Mouse (Mus musculus) CH12.LX (cell line): ENCODE results near the gene Prkaa1. TPM values are rescaled to one million over a fixed set of nuclear protein-coding genes. Genes with fewer than 3 reads are reported as not detected.

Experiments
- DNase-seq: peaks from one replicate; pipeline ENCODE4 v3.0.0-alpha.2; 2013; ENCODE audit errors: extremely low read depth
- H3K27ac ChIP-seq: 2 replicates; pipeline ENCODE4 v1.5.1; 2012; ENCODE audit warnings: low read depth, mild to moderate bottlenecking, control low read depth, moderate library complexity; ENCODE audit not compliant: insufficient read depth
- H3K27me3 ChIP-seq: replicated peaks from 2 replicates; pipeline ENCODE3; 2012; ENCODE audit warnings: inconsistent platforms
- H3K36me3 ChIP-seq, 2 experiments: replicated peaks in 1 of 2; 2 replicates each; pipeline versions ENCODE3 to v1.6.1; 2012; ENCODE audit warnings: inconsistent platforms in 1 of 2, low read length in 1 of 2, mild to moderate bottlenecking in 1 of 2, mixed read lengths in 1 of 2, moderate library complexity in 1 of 2; ENCODE audit not compliant: control insufficient read depth in 1 of 2, insufficient read depth in 1 of 2
- H3K4me1 ChIP-seq, 2 experiments: 2 replicates each; pipeline ENCODE4 v1.6.1; 2012; ENCODE audit warnings: inconsistent platforms in 1 of 2, moderate library complexity in 1 of 2; ENCODE audit not compliant: insufficient read depth in 2 of 2, control insufficient read depth in 1 of 2
- H3K4me2 ChIP-seq: 2 replicates; pipeline ENCODE4 v1.6.1; 2012; ENCODE audit warnings: low read depth, mild to moderate bottlenecking, control low read depth; ENCODE audit not compliant: poor library complexity, insufficient read depth, severe bottlenecking
- H3K4me3 ChIP-seq, 3 experiments: fragments of 150-350 bp in 1 of 3; sonication (generic) in 1 of 3; replicated peaks in 1 of 3; 2 replicates each; pipeline versions ENCODE3 to v1.5.1; 2011 to 2012; ENCODE audit warnings: low read depth in 2 of 3, low read length in 2 of 3, mild to moderate bottlenecking in 2 of 3, moderate library complexity in 2 of 3, control low read depth in 1 of 3, improper control_type of control experiment in 1 of 3, inconsistent platforms in 1 of 3, mixed read lengths in 1 of 3; ENCODE audit not compliant: poor library complexity in 1 of 3
- H3K79me2 ChIP-seq: replicated peaks from 2 replicates; pipeline ENCODE4 v1.6.1; 2012; ENCODE audit warnings: mild to moderate bottlenecking, moderate library complexity; ENCODE audit not compliant: control insufficient read depth, poor library complexity, insufficient read depth, severe bottlenecking; ENCODE audit errors: extremely low read depth
- H3K9ac ChIP-seq: 2 replicates; pipeline ENCODE4 v1.6.1; 2012; ENCODE audit warnings: low read depth, mild to moderate bottlenecking, control low read depth, moderate library complexity; ENCODE audit not compliant: insufficient read depth
- H3K9me3 ChIP-seq: replicated peaks from 2 replicates; pipeline ENCODE3; 2012; ENCODE audit warnings: low read length, inconsistent platforms, mixed read lengths
- BHLHE40 ChIP-seq: IDR thresholded peaks from 2 replicates; pipeline ENCODE4 v1.6.1; 2011; ENCODE audit warnings: mild to moderate bottlenecking, low read depth, low read length, improper control_type of control experiment
- CHD1 ChIP-seq: IDR thresholded peaks from 2 replicates; pipeline ENCODE4 v1.6.1; 2012; ENCODE audit warnings: low read depth, low read length, improper control_type of control experiment, inconsistent platforms
- CHD2 ChIP-seq: IDR thresholded peaks from 2 replicates; pipeline ENCODE4 v1.6.1; 2011; ENCODE audit warnings: low read length, improper control_type of control experiment
- CTCF ChIP-seq, 2 experiments: IDR thresholded peaks in 1 of 2; conservative IDR thresholded peaks in 1 of 2; 2 replicates each; pipeline ENCODE4 v1.5.1; 2011 to 2012; ENCODE audit warnings: low read depth in 2 of 2, low read length in 2 of 2, improper control_type of control experiment in 1 of 2, inconsistent platforms in 1 of 2, mild to moderate bottlenecking in 1 of 2, moderate library complexity in 1 of 2
- E2F4 ChIP-seq: IDR thresholded peaks from 2 replicates; pipeline ENCODE4 v1.6.1; 2011; ENCODE audit warnings: low read depth, low read length, improper control_type of control experiment; ENCODE audit not compliant: insufficient replicate concordance
- ELF1 ChIP-seq: IDR thresholded peaks from 2 replicates; pipeline ENCODE4 v1.6.1; 2014; ENCODE audit warnings: low read depth, mild to moderate bottlenecking, inconsistent platforms, low read length, improper control_type of control experiment
- EP300 ChIP-seq: IDR thresholded peaks from 2 replicates; pipeline ENCODE4 v1.6.1; 2011; ENCODE audit warnings: low read length, improper control_type of control experiment
- ETS1 ChIP-seq: conservative IDR thresholded peaks from 2 replicates; pipeline ENCODE4 v1.6.1; 2012; ENCODE audit warnings: low read depth, mild to moderate bottlenecking, inconsistent platforms, low read length, improper control_type of control experiment, moderate library complexity
- GABPA ChIP-seq: IDR thresholded peaks from 2 replicates; pipeline ENCODE4 v1.6.1; 2012; ENCODE audit warnings: low read depth, low read length, improper control_type of control experiment, inconsistent platforms; ENCODE audit not compliant: insufficient replicate concordance
- HCFC1 ChIP-seq: IDR thresholded peaks from 2 replicates; pipeline ENCODE4 v1.6.1; 2012; ENCODE audit warnings: low read depth, mild to moderate bottlenecking, inconsistent platforms, low read length, improper control_type of control experiment
- IRF4 ChIP-seq: IDR thresholded peaks from 2 replicates; pipeline ENCODE4 v1.6.1; 2014; ENCODE audit warnings: low read depth, mild to moderate bottlenecking, inconsistent platforms, low read length, improper control_type of control experiment
- JUN ChIP-seq: IDR thresholded peaks from 2 replicates; pipeline ENCODE4 v1.6.1; 2011; ENCODE audit warnings: low read depth, mild to moderate bottlenecking, low read length, improper control_type of control experiment, moderate library complexity; ENCODE audit not compliant: insufficient read depth
- JUND ChIP-seq: conservative IDR thresholded peaks from 2 replicates; pipeline ENCODE4 v1.6.1; 2011; ENCODE audit warnings: low read depth, low read length, improper control_type of control experiment
- KAT2A ChIP-seq: IDR thresholded peaks from 2 replicates; pipeline ENCODE4 v1.6.1; 2012; ENCODE audit warnings: low read length, improper control_type of control experiment, inconsistent platforms; ENCODE audit not compliant: insufficient replicate concordance
- MAFK ChIP-seq: IDR thresholded peaks from 2 replicates; pipeline ENCODE4 v1.6.1; 2011; ENCODE audit warnings: low read length, improper control_type of control experiment; ENCODE audit not compliant: insufficient replicate concordance
- MAX ChIP-seq: IDR thresholded peaks from 2 replicates; pipeline ENCODE4 v1.6.1; 2011; ENCODE audit warnings: low read length, improper control_type of control experiment
- MAZ ChIP-seq: IDR thresholded peaks from 2 replicates; pipeline ENCODE4 v1.6.1; 2012; ENCODE audit warnings: low read depth, mild to moderate bottlenecking, inconsistent platforms, low read length, improper control_type of control experiment, moderate library complexity
- MEF2A ChIP-seq: IDR thresholded peaks from 2 replicates; pipeline ENCODE4 v1.6.1; 2014; ENCODE audit warnings: low read depth, mild to moderate bottlenecking, inconsistent platforms, low read length, improper control_type of control experiment, borderline replicate concordance
- MXI1 ChIP-seq: IDR thresholded peaks from 2 replicates; pipeline ENCODE4 v1.6.1; 2011; ENCODE audit warnings: mild to moderate bottlenecking, low read depth, low read length, improper control_type of control experiment
- MYC ChIP-seq: IDR thresholded peaks from 2 replicates; pipeline ENCODE4 v1.6.1; 2011; ENCODE audit warnings: low read depth, mild to moderate bottlenecking, improper control_type of control experiment, low read length
- NELFE ChIP-seq: IDR thresholded peaks from 2 replicates; pipeline ENCODE4 v1.6.1; 2011; ENCODE audit warnings: low read depth, low read length, improper control_type of control experiment
- NRF1 ChIP-seq: IDR thresholded peaks from 2 replicates; pipeline ENCODE4 v1.6.1; 2014; ENCODE audit warnings: low read depth, mild to moderate bottlenecking, inconsistent platforms, low read length, improper control_type of control experiment, moderate library complexity
- PAX5 ChIP-seq: IDR thresholded peaks from 2 replicates; pipeline ENCODE4 v1.6.1; 2012; ENCODE audit warnings: low read length, inconsistent platforms, mixed read lengths
- POLR2A ChIP-seq: IDR thresholded peaks from 2 replicates; pipeline ENCODE4 v1.6.1; 2011; ENCODE audit warnings: low read depth, mild to moderate bottlenecking, improper control_type of control experiment, low read length
- POLR2AphosphoS2 ChIP-seq: IDR thresholded peaks from 2 replicates; pipeline ENCODE4 v1.6.1; 2011; ENCODE audit warnings: low read depth, low read length, improper control_type of control experiment
- RAD21 ChIP-seq: IDR thresholded peaks from 2 replicates; pipeline ENCODE4 v1.6.1; 2011; ENCODE audit warnings: low read depth, mild to moderate bottlenecking, low read length, improper control_type of control experiment, moderate library complexity
- RCOR1 ChIP-seq: conservative IDR thresholded peaks from 2 replicates; pipeline ENCODE4 v1.6.1; 2012; ENCODE audit warnings: low read depth, mild to moderate bottlenecking, inconsistent platforms, low read length, improper control_type of control experiment
- SIN3A ChIP-seq: IDR thresholded peaks from 2 replicates; pipeline ENCODE4 v1.6.1; 2012; ENCODE audit warnings: low read length, improper control_type of control experiment, inconsistent platforms
- SMC3 ChIP-seq: IDR thresholded peaks from 2 replicates; pipeline ENCODE4 v1.6.1; 2011; ENCODE audit warnings: low read depth, low read length, improper control_type of control experiment
- TBP ChIP-seq: conservative IDR thresholded peaks from 2 replicates; pipeline ENCODE4 v1.6.1; 2011; ENCODE audit warnings: low read depth, low read length, improper control_type of control experiment
- TCF12 ChIP-seq: IDR thresholded peaks from 2 replicates; pipeline ENCODE4 v1.6.1; 2014; ENCODE audit warnings: low read depth, mild to moderate bottlenecking, inconsistent platforms, low read length, improper control_type of control experiment
- UBTF ChIP-seq: IDR thresholded peaks from 2 replicates; pipeline ENCODE4 v1.6.1; 2012; ENCODE audit warnings: low read depth, mild to moderate bottlenecking, inconsistent platforms, low read length, improper control_type of control experiment, moderate library complexity
- USF1 ChIP-seq: IDR thresholded peaks from 2 replicates; pipeline ENCODE4 v1.6.1; 2014; ENCODE audit warnings: low read depth, mild to moderate bottlenecking, inconsistent platforms, low read length, improper control_type of control experiment
- USF2 ChIP-seq: conservative IDR thresholded peaks from 2 replicates; pipeline ENCODE4 v1.6.1; 2011; ENCODE audit warnings: low read depth, low read length, improper control_type of control experiment
- ZC3H11A ChIP-seq: IDR thresholded peaks from 2 replicates; pipeline ENCODE4 v1.6.1; 2012; ENCODE audit warnings: low read depth, mild to moderate bottlenecking, inconsistent platforms, low read length, improper control_type of control experiment
- ZKSCAN1 ChIP-seq: IDR thresholded peaks from 2 replicates; pipeline ENCODE4 v1.6.1; 2012; ENCODE audit warnings: low read depth, inconsistent platforms, low read length, improper control_type of control experiment, borderline replicate concordance
- ZMIZ1 ChIP-seq: IDR thresholded peaks from 2 replicates; pipeline ENCODE4 v1.6.1; 2012; ENCODE audit warnings: low read depth, mild to moderate bottlenecking, inconsistent platforms, low read length, improper control_type of control experiment
- ZNF384 ChIP-seq: IDR thresholded peaks from 2 replicates; pipeline ENCODE4 v1.6.1; 2012; ENCODE audit warnings: low read depth, low read length, improper control_type of control experiment, inconsistent platforms
- dilution Hi-C: fragments of 300-500 bp; cut with MboI; formaldehyde crosslinking; loops from 2 replicates; pipeline ENCODE4 v1.14.3; 2020; ENCODE audit warnings: low sequenced_read_pairs; ENCODE audit not compliant: extremely low pct_unique_long_range_greater_than_20kb, extremely low pct_ligation_motif_present
- in situ Hi-C: fragments of 300-500 bp; cut with MboI; formaldehyde crosslinking; loops from 3 replicates; pipeline ENCODE4 v1.14.3; 2019; ENCODE audit warnings: low sequenced_read_pairs, low pct_ligation_motif_present, low pct_unique_long_range_greater_than_20kb, mixed read lengths
- polyA plus RNA-seq: library from polyadenylated mRNA; unstranded; fragments of >175 nt; gene quantifications from 2 replicates; pipeline ENCODE4 v1.2.1, GENCODE M21; 2012; ENCODE audit warnings: low read depth; ENCODE audit not compliant: insufficient read length
- total RNA-seq, 2 experiments: library from RNA; depleted of rRNA; stranded (reverse); fragments of 300-350 nt in 1 of 2; fragments of >200 nt in 1 of 2; gene quantifications; 2 replicates each; pipeline ENCODE4 v1.2.3; 2012 to 2014

Gene Prkaa1
- total and polyA plus RNA-seq, 3 experiments: 12.6 to 25.4 (median 21.2) TPM

DNA sequence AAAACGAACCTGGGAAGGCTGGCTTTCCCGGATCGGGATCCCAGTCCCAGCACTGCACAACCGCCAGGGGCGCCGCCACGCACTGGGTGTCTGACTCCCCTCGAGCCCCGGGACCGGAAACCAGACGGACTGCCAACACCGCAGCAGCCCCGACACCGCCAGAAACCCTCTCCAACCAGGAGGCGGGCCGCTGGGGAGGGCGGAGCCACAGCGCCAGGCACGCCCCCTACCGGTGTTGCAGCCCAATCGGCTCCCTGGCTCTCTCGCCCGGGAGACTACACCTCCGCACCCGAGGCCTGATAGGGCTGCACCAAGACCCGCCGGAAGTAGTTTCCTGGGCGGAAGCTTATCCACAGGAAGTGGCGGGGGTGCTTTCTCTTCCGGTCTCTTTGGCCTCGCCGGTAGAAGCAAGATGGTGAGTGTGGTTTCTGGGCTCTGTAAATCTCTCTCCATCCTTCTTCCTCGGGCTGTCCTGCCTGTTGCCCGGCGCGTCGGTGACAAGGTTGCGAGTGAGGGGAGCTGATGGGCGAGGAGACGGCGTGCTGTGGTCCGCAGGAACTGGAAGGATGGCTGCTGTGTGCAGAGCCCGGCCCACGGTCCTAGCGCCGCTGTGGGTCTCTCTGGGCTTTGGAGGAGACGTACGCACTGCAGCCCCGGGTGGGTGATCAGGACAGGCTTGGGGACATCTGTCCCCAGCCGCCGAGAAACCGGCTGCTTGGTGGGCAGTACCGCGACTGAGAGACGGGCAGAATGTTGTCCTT, 27.2 kb upstream of the Prkaa1 start, which contains the start of gene Rpl37:
TSS of gene Rpl37 (plus strand) at position 376 of the 761 bp plus-strand sequence.
- H3K4me3 ChIP-seq: peak within 1 kb of the TSS; percentile 78 to 94 (median 87)
- peak within 1 kb of the TSS; percentile 96 for H3K9ac ChIP-seq
- peak; percentile 97 for DNase-seq
- H3K9me3 ChIP-seq: no peaks in the 10 kb centered on the region
- peaks cover 39 to 42% of the 10 kb centered on the region in 2 experiments for H3K36me3 ChIP-seq
- peak within 1 kb of the TSS; percentile 88 for H3K4me2 ChIP-seq
- peaks cover 3 to 32% of the 10 kb centered on the region in 2 experiments; a peak in 2 of 4 replicates for H3K4me1 ChIP-seq
- H3K27me3 ChIP-seq: no peaks in the 10 kb centered on the region
- TF ChIP-seq KAT2A (peak; percentile 92; the same call in 1 of the 2 replicates), MYC (peak; percentile 97), IRF4 (peak; percentile 80; the same call in 1 of the 2 replicates), ZKSCAN1 (no peak), JUND (no peak), MAFK (no peak), RCOR1 (0 out of 2 replicates have a peak, but pooled peaks have one; percentile 53), EP300 (no peak), ETS1 (peak; percentile 43), RAD21 (no peak; the same call in 1 of the 2 replicates), ZMIZ1 (peak; percentile 90), ZC3H11A (no peak), POLR2AphosphoS2 (peak; percentile 93), UBTF (peak; percentile 48; the same call in 1 of the 2 replicates), MXI1 (peak; percentile 84; the same call in 1 of the 2 replicates), USF1 (no peak), USF2 (no peak), SMC3 (peak; percentile 15; the same call in 1 of the 2 replicates), E2F4 (no peak), HCFC1 (peak; percentile 94), CTCF (conservative IDR thresholded peaks at IDR 0.05 in 1 of 2, IDR thresholded peaks at IDR 0.05 in 1 of 2; ENCODE audit: low read depth in 2 of 2, low read length in 2 of 2) (peak in 1 of 2 experiments; percentile 66; a peak in 3 of 4 replicates), GABPA (no peak; the same call in 1 of the 2 replicates), MEF2A (peak; percentile 56), NRF1 (peak; percentile 52), ZNF384 (no peak), TBP (peak; percentile 93), JUN (no peak), ELF1 (peak; percentile 94), MAX (peak; percentile 93), CHD1 (no peak), MAZ (peak; percentile 78; the same call in 1 of the 2 replicates), POLR2A (peak; percentile 92), TCF12 (peak; percentile 95), BHLHE40 (peak; percentile 54; the same call in 1 of the 2 replicates), NELFE (peak; percentile 96), PAX5 (no peak), SIN3A (peak; percentile 78), CHD2 (peak; percentile 81)
- in situ Hi-C loops (loop anchor here (25.0 kb wide), 1 partner anchor 1079 kb away; the partner anchor contains the start of gene Oxct1), dilution Hi-C loops (no loop called here)
- peaks cover 35% of the 10 kb centered on the region for H3K79me2 ChIP-seq
- H3K27ac ChIP-seq: peak within 1 kb of the TSS; percentile 73
